In the genomic region with DNA sequence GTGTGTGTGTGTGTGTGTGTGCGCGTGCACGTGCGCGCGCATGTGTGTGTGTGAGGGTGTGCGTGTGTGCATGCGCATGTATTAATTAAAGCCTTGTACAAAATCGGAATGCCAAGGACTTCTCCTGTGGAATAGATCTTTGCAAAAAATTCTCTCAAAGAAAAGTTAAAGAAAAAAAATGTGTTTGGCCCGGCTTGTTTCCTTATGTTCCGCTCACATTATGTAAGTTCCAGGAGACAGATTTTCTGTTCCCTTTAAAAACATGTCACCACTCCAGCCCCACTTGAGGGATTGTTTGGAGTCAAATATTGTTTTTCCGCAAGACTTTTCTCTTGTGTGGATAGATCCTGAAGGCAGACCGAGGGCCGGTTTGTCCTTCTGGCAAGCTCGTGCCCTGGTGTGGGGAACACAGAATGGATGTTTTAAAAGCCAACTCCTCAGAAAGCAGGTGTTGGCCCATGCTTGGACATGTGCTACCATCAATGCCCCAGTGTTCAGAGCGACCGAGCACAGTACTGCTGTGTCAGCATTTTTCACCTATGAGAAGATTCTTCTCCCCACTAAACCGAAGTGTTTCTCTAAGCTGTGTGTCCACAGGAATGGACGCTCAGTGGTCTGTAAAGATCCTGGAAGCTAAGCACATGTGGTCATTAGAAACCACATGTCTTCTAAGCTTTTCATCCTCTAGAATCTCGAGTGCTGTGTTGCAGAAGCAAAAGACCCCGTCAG, we compare ENCODE assay signal across 30 mouse cellular contexts. TPM values are rescaled to one million over a fixed set of nuclear protein-coding genes. Genes with fewer than 3 reads are reported as not detected.
DNase-seq lines count a peak whose midpoint lies in the region; ATAC-seq and TF ChIP-seq lines count a peak whose summit lies in the region.
"Had no signal": no experiment of that assay in that cellular context is flagged by ENCODE, and none has a peak within 500 bp of the region (broad histone marks: within the 10 kb centered on the region; RNA-seq: fewer than 3 reads in every experiment).

No protein-coding gene starts in this region.

- H3K4me2 ChIP-seq in liver, embryonic 11.5 days = no peak overlapping the region
- H3K4me2 ChIP-seq: hindbrain, embryonic 15.5 days; limb, embryonic 13.5 days; liver, embryonic 12.5 days; midbrain, embryonic 12.5 days; neural tube, embryonic 12.5 days had no signal

- peak; percentile 45 for DNase-seq in cerebellum, adult 9-10 months
- no peak for DNase-seq in cerebellum, postnatal 25 days
- DNase-seq in gastrocnemius, adult 2 months = no peak
- DNase-seq in gastrocnemius, postnatal 25 days = no peak
- DNase-seq in ES-E14 (ENCODE audit: low read depth, low spot score) = no peak
- peak; percentile 79 for DNase-seq in telencephalon, adult 2 months (ENCODE audit: low read depth, low spot score)
- no peak for DNase-seq in liver, embryonic 11.5 days (ENCODE audit: low spot score)
- DNase-seq: adrenal gland, adult 2 months; adrenal gland, postnatal 36 days; cerebellum, postnatal 14 days; gastrocnemius, postnatal 10 days; heart, postnatal 14 days; kidney, adult 11 months; kidney, postnatal 25 days; liver, postnatal 0 days; lung, postnatal 36 days; right cerebral cortex, adult 18-20 months; spleen, adult 18-20 months; thymus, adult 18-20 months; thymus, postnatal 36 days had no signal

- peak overlapping the region; percentile 28; the same call in 1 of the 2 replicates for H3K27ac ChIP-seq in gastrocnemius, adult 2 months
- no peak overlapping the region for H3K27ac ChIP-seq in ES-E14 (ENCODE audit: insufficient read depth, low read depth, low read length, poor library complexity, severe bottlenecking)
- H3K27ac ChIP-seq in liver, embryonic 11.5 days (ENCODE audit: low read depth, low read length) = no peak overlapping the region
- H3K27ac ChIP-seq: hindbrain, embryonic 10.5 days; hindbrain, embryonic 15.5 days; limb, embryonic 13.5 days; liver, embryonic 12.5 days; midbrain, embryonic 12.5 days; neural tube, embryonic 12.5 days had no signal

- no peak overlapping the region for H3K9ac ChIP-seq in ES-E14 (ENCODE audit: insufficient read depth, low read depth, low read length, poor library complexity, severe bottlenecking)
- H3K9ac ChIP-seq in liver, embryonic 11.5 days (ENCODE audit: low read depth, low read length) = no peak overlapping the region
- H3K9ac ChIP-seq: hindbrain, embryonic 15.5 days; limb, embryonic 13.5 days; liver, embryonic 12.5 days; liver, postnatal 0 days; midbrain, embryonic 12.5 days; neural tube, embryonic 12.5 days had no signal

- H3K9me3 ChIP-seq in ES-E14 (ENCODE audit: control insufficient read depth, insufficient read depth, low read depth, low read length) = no peaks in the 10 kb centered on the region
- H3K9me3 ChIP-seq in liver, embryonic 11.5 days (ENCODE audit: control insufficient read depth, low read length) = no peaks in the 10 kb centered on the region
- H3K9me3 ChIP-seq: hindbrain, embryonic 10.5 days; hindbrain, embryonic 15.5 days; limb, embryonic 13.5 days; liver, embryonic 12.5 days; midbrain, embryonic 12.5 days; neural tube, embryonic 12.5 days had no signal

- H3K36me3 ChIP-seq in ES-E14 (ENCODE audit: control insufficient read depth, insufficient read depth, low read length, poor library complexity, severe bottlenecking) = no peaks in the 10 kb centered on the region
- no peaks in the 10 kb centered on the region; the same call in 1 of the 2 replicates for H3K36me3 ChIP-seq in liver, embryonic 11.5 days (ENCODE audit: control insufficient read depth, insufficient read depth, low read length)
- H3K36me3 ChIP-seq: hindbrain, embryonic 15.5 days had no signal

- TF ChIP-seq CTCF in gastrocnemius, adult 2 months (IDR thresholded peaks at IDR 0.05) = no peak

- 92% methylated on average over 21 of the region's 21 CpGs for WGBS in liver, embryonic 11.5 days

- H3K4me1 ChIP-seq in ES-E14 (ENCODE audit: control insufficient read depth in 2 of 2, insufficient read depth in 2 of 2, low read length in 2 of 2, poor library complexity in 1 of 2) = no peaks in the 10 kb centered on the region
- H3K4me1 ChIP-seq in liver, embryonic 11.5 days (replicated peaks; ENCODE audit: control insufficient read depth, insufficient read depth, low read length) = no peaks in the 10 kb centered on the region
- H3K4me1 ChIP-seq: hindbrain, embryonic 10.5 days; liver, embryonic 12.5 days; midbrain, embryonic 12.5 days; neural tube, embryonic 12.5 days had no signal

- no peak for ATAC-seq in liver, embryonic 11.5 days (replicated peaks; ENCODE audit: low FRiP score)
- ATAC-seq: activated CD4-positive, CD25-positive, alpha-beta regulatory T cell, adult 4 months; forebrain, embryonic 14.5 days; inflammation-experienced regulatory T-cells, adult 6 months; liver, embryonic 12.5 days; liver, postnatal 0 days had no signal

- no peak overlapping the region for H3K4me3 ChIP-seq in gastrocnemius, adult 2 months
- H3K4me3 ChIP-seq in ES-E14 (ENCODE audit: insufficient read depth in 1 of 2, low read depth in 1 of 2, low read length in 2 of 2, poor library complexity in 1 of 2, severe bottlenecking in 1 of 2) = no peak overlapping the region
- H3K4me3 ChIP-seq in liver, embryonic 11.5 days (ENCODE audit: low read depth, low read length) = no peak overlapping the region
- H3K4me3 ChIP-seq: hindbrain, embryonic 10.5 days; hindbrain, embryonic 15.5 days; limb, embryonic 13.5 days; liver, embryonic 12.5 days; midbrain, embryonic 12.5 days; myocyte; neural tube, embryonic 12.5 days had no signal

- in situ Hi-C loops in ES-E14 (cut with MboI; ENCODE audit: low sequenced_read_pairs in 2 of 2, unreplicated experiment in 2 of 2) = no loop called here

- no peaks in the 10 kb centered on the region for H3K27me3 ChIP-seq in liver, embryonic 11.5 days (replicated peaks; ENCODE audit: control insufficient read depth, insufficient read depth, low read length)
- H3K27me3 ChIP-seq: hindbrain, embryonic 15.5 days; limb, embryonic 13.5 days; liver, embryonic 12.5 days; midbrain, embryonic 12.5 days; neural tube, embryonic 12.5 days had no signal

- intact Hi-C loops in gastrocnemius, adult 2 months (cut with DNase I) = loop anchor here (2.0 kb wide), 1 partner anchor 50 kb away; no protein-coding TSS in a partner anchor

TF ChIP-seq in ES-E14, 5 proteins besides CTCF, POLR2A, EP300 and RAD21:
- TF ChIP-seq MAFK (IDR thresholded peaks at IDR 0.05; ENCODE audit: insufficient read depth, low read depth, low read length) (peak; percentile 97), HCFC1 (IDR thresholded peaks at IDR 0.05; ENCODE audit: borderline replicate concordance, insufficient read depth, low read length) (no peak)

RNA-seq across cellular contexts. Expression of a gene that starts 51.1 kb away (rescaled TPM):
- total RNA-seq in gastrocnemius, adult 2 months (2021) = 10 to 100 TPM in 1 of 2 experiments, 1 to 10 TPM in 1; 9.8 to 14.2 TPM
- total RNA-seq in gastrocnemius, postnatal 25 days (2021) = 10 to 100 TPM; 13.6 to 16.1 TPM
- 12.8 and 22.5 TPM in 2 replicates for total RNA-seq in ES-E14 (2012; rRNA removed)
- polyA plus RNA-seq in liver, embryonic 11.5 days (2014; fragmentation: Nextera tagmentation; extraction: Ambion mirVana) = 9.7 and 9.9 TPM in 2 replicates

Comparison
In these comparisons a context has a peak if more than half of its experiments do, and no peak if none do; other contexts are left out.
1. DNase-seq: peak in cerebellum, adult 9-10 months (single experiment) and telencephalon, adult 2 months (single experiment); none in cerebellum, postnatal 25 days (0 of 2), gastrocnemius, adult 2 months (single experiment), gastrocnemius, postnatal 25 days (single experiment), ES-E14 (single experiment) and liver, embryonic 11.5 days (single experiment).